In the genomic region with DNA sequence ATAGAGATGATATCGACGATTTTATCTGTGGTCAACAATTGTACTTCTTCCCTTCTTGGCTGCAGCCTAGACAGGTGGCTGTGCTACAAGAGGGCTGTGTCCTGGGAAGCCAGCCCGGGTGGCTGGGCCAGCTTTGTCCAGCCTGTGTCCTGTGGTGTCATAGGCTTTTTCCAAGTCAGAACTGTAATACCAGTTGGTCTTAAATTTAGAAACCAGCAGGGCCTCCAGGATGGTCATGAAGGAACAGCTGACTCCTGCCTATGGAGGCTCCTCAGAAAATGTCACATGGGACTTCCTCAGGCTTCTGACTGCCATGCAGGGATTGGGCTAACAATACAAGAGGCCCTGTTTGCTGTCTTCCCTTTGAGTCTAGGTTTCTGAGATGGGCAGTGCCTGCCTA, we compare ENCODE assay signal across 9 mouse cellular contexts. TPM values are rescaled to one million over a fixed set of nuclear protein-coding genes. Genes with fewer than 3 reads are reported as not detected.
DNase-seq lines count a peak whose midpoint lies in the region; ATAC-seq and TF ChIP-seq lines count a peak whose summit lies in the region.
"Had no signal": no experiment of that assay in that cellular context is flagged by ENCODE, and none has a peak within 500 bp of the region (broad histone marks: within the 10 kb centered on the region; RNA-seq: fewer than 3 reads in every experiment).

No protein-coding gene starts in this region.

- intact Hi-C loops in gastrocnemius, adult 2 months (cut with DNase I) = no loop called here

- H3K27me3 ChIP-seq in hindbrain, postnatal 0 days (ENCODE audit: insufficient read depth, low read length) = no peaks in the 10 kb centered on the region
- H3K27me3 ChIP-seq in hindbrain, embryonic 16.5 days (replicated peaks; ENCODE audit: control insufficient read depth, insufficient read depth, low read length) = no peaks in the 10 kb centered on the region
- H3K27me3 ChIP-seq in limb, embryonic 13.5 days = no peaks in the 10 kb centered on the region
- H3K27me3 ChIP-seq: heart, embryonic 13.5 days had no signal

- TF ChIP-seq CTCF in hindbrain, postnatal 0 days (IDR thresholded peaks at IDR 0.05; ENCODE audit: low read depth) = no peak
- TF ChIP-seq CTCF in gastrocnemius, adult 2 months (IDR thresholded peaks at IDR 0.05) = no peak

- H3K4me2 ChIP-seq in hindbrain, postnatal 0 days (ENCODE audit: low read depth, low read length) = no peak overlapping the region
- no peak overlapping the region for H3K4me2 ChIP-seq in hindbrain, embryonic 16.5 days (ENCODE audit: low read length)
- no peak overlapping the region for H3K4me2 ChIP-seq in limb, embryonic 13.5 days (replicated peaks)
- H3K4me2 ChIP-seq: heart, embryonic 13.5 days had no signal

- H3K4me3 ChIP-seq in hindbrain, postnatal 0 days (ENCODE audit: low read length) = no peak overlapping the region
- no peak overlapping the region for H3K4me3 ChIP-seq in hindbrain, embryonic 16.5 days (ENCODE audit: low read length)
- peak overlapping the region; percentile 21; the same call in 1 of the 2 replicates for H3K4me3 ChIP-seq in gastrocnemius, adult 2 months
- no peak overlapping the region for H3K4me3 ChIP-seq in limb, embryonic 13.5 days
- H3K4me3 ChIP-seq: heart, embryonic 13.5 days had no signal

- 73% methylated on average over 3 of the region's 3 CpGs for WGBS in hindbrain, postnatal 0 days
- WGBS in hindbrain, embryonic 16.5 days = 85% methylated on average over 3 of the region's 3 CpGs
- WGBS in limb, embryonic 13.5 days = 77% methylated on average over 3 of the region's 3 CpGs

- ATAC-seq in hindbrain, postnatal 0 days = no peak
- ATAC-seq in hindbrain, embryonic 16.5 days = no peak
- ATAC-seq in limb, embryonic 13.5 days (ENCODE audit: low FRiP score, low read depth) = no peak
- ATAC-seq: CD4-positive, CD25-positive, alpha-beta regulatory T cell, adult 4 months had no signal

- no peaks in the 10 kb centered on the region for H3K9me3 ChIP-seq in hindbrain, postnatal 0 days (ENCODE audit: low read length)
- no peaks in the 10 kb centered on the region for H3K9me3 ChIP-seq in hindbrain, embryonic 16.5 days (ENCODE audit: control insufficient read depth, low read length)
- no peaks in the 10 kb centered on the region for H3K9me3 ChIP-seq in limb, embryonic 13.5 days
- H3K9me3 ChIP-seq: heart, embryonic 13.5 days had no signal

- H3K27ac ChIP-seq in hindbrain, postnatal 0 days = peak overlapping the region; percentile 13; the same call in 1 of the 2 replicates
- H3K27ac ChIP-seq in hindbrain, embryonic 16.5 days (ENCODE audit: low read depth, low read length) = no peak overlapping the region
- H3K27ac ChIP-seq in gastrocnemius, adult 2 months = peak overlapping the region; percentile 90
- peak overlapping the region; percentile 17; the same call in 1 of the 2 replicates for H3K27ac ChIP-seq in limb, embryonic 13.5 days
- H3K27ac ChIP-seq: heart, embryonic 13.5 days had no signal

- no peak for DNase-seq in hindbrain, postnatal 0 days (ENCODE audit: low spot score)
- DNase-seq in cerebellum, adult 18-20 months = peak; percentile 83 to 91
- peak; percentile 84 for DNase-seq in gastrocnemius, adult 2 months
- no peak for DNase-seq in layer of hippocampus, postnatal 36 days
- DNase-seq in frontal cortex, postnatal 36 days (ENCODE audit: low spot score in 2 of 2) = no peak

- peaks cover 17% of the 10 kb centered on the region for H3K4me1 ChIP-seq in hindbrain, postnatal 0 days (ENCODE audit: insufficient read depth, low read length)
- H3K4me1 ChIP-seq in hindbrain, embryonic 16.5 days (ENCODE audit: control insufficient read depth, insufficient read depth, low read depth, low read length) = peaks cover 22% of the 10 kb centered on the region
- H3K4me1 ChIP-seq in limb, embryonic 13.5 days = peaks cover 65% of the 10 kb centered on the region

- H3K9ac ChIP-seq in hindbrain, postnatal 0 days (replicated peaks; ENCODE audit: low read length) = no peak overlapping the region
- no peak overlapping the region for H3K9ac ChIP-seq in hindbrain, embryonic 16.5 days (ENCODE audit: low read depth, low read length)
- H3K9ac ChIP-seq in limb, embryonic 13.5 days = no peak overlapping the region
- H3K9ac ChIP-seq: heart, embryonic 13.5 days had no signal

- 0 out of 2 replicates have a peak, but pooled peaks cover 6% of the 10 kb centered on the region for H3K36me3 ChIP-seq in hindbrain, postnatal 0 days (ENCODE audit: insufficient read depth, low read length)
- no peaks in the 10 kb centered on the region for H3K36me3 ChIP-seq in hindbrain, embryonic 16.5 days (ENCODE audit: control insufficient read depth, insufficient read depth, low read length)
- peaks cover 51% of the 10 kb centered on the region for H3K36me3 ChIP-seq in limb, embryonic 13.5 days

RNA-seq across cellular contexts. Expression of a gene that starts 54.1 kb away (rescaled TPM):
- total RNA-seq in hindbrain, postnatal 0 days (2014; rRNA removed) = 59.2 TPM in 2 replicates
- 77.8 and 79.7 TPM in 2 replicates for polyA plus RNA-seq in hindbrain, postnatal 0 days (2015; fragmentation: Nextera tagmentation; extraction: Ambion mirVana)
- 83.2 and 86.8 TPM in 2 replicates for polyA plus RNA-seq in hindbrain, embryonic 16.5 days (2015; fragmentation: Nextera tagmentation; extraction: Ambion mirVana)
- 10 to 100 TPM; 80.8 to 97.5 TPM for total RNA-seq in gastrocnemius, adult 2 months (2021)
- 97.2 and 99.5 TPM in 2 replicates for polyA plus RNA-seq in limb, embryonic 13.5 days (2015; fragmentation: Nextera tagmentation; extraction: Ambion mirVana)
- 10 to 100 TPM; 60.4 to 62.9 TPM for total RNA-seq in layer of hippocampus, postnatal 36 days (2021)

RNA-seq across cellular contexts. Expression of a gene that starts 54.2 kb away (rescaled TPM):
- total RNA-seq in hindbrain, postnatal 0 days (2014; rRNA removed) = 8.7 and 21.3 TPM in 2 replicates
- polyA plus RNA-seq in hindbrain, postnatal 0 days (2015; fragmentation: Nextera tagmentation; extraction: Ambion mirVana) = 4.1 and 4.6 TPM in 2 replicates
- 4.4 and 4.7 TPM in 2 replicates for polyA plus RNA-seq in hindbrain, embryonic 16.5 days (2015; fragmentation: Nextera tagmentation; extraction: Ambion mirVana)
- 10 to 100 TPM; 16.3 to 20.1 TPM for total RNA-seq in gastrocnemius, adult 2 months (2021)
- 7.0 and 7.3 TPM in 2 replicates for polyA plus RNA-seq in limb, embryonic 13.5 days (2015; fragmentation: Nextera tagmentation; extraction: Ambion mirVana)
- total RNA-seq in layer of hippocampus, postnatal 36 days (2021) = 10 to 100 TPM in 1 of 2 experiments, 1 to 10 TPM in 1; 8.2 to 10.2 TPM

Comparison
In these comparisons a context has a peak if more than half of its experiments do, and no peak if none do; other contexts are left out.
1. DNase-seq: peak in cerebellum, adult 18-20 months (2 of 2) and gastrocnemius, adult 2 months (single experiment); none in hindbrain, postnatal 0 days (single experiment), layer of hippocampus, postnatal 36 days (0 of 2) and frontal cortex, postnatal 36 days (0 of 2).